In the genomic region with DNA sequence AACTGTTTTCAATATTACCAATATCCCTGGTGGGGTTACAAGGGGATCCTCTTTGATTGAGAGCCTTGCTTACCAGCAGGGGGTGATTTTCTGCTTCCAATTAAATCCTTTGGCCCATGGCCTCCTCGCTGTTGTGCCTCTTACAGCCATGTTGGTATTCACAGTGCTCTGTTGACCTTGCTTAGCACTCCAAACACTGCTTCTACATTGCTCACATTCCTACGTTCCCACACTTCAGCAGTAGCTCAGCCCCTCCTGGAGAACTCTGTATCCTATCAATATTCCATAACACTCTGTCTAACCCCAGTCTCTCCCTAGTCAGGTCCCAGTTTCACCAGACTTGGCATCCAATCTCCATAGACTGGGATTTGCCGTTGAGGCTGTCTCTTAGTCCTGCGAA, we compare ENCODE assay signal across 19 mouse cellular contexts.
DNase-seq lines count a peak whose midpoint lies in the region; ATAC-seq and TF ChIP-seq lines count a peak whose summit lies in the region.
"Had no signal": no experiment of that assay in that cellular context is flagged by ENCODE, and none has a peak within 500 bp of the region (broad histone marks: within the 10 kb centered on the region; RNA-seq: fewer than 3 reads in every experiment).

No protein-coding gene starts in this region.

- no peak overlapping the region for H3K9ac ChIP-seq in forebrain, embryonic 14.5 days (ENCODE audit: low read length)
- H3K9ac ChIP-seq in intestine, embryonic 14.5 days (ENCODE audit: low read length): no peak overlapping the region
- H3K9ac ChIP-seq in intestine, embryonic 15.5 days: no peak overlapping the region
- H3K9ac ChIP-seq in lung, postnatal 0 days (replicated peaks; ENCODE audit: low read depth): no peak overlapping the region
- no peak overlapping the region for H3K9ac ChIP-seq in hindbrain, embryonic 16.5 days (ENCODE audit: low read depth, low read length)
- H3K9ac ChIP-seq: embryonic facial prominence, embryonic 12.5 days; forebrain, embryonic 12.5 days; forebrain, postnatal 0 days; heart, embryonic 15.5 days; hindbrain, embryonic 15.5 days had no signal

- WGBS in forebrain, embryonic 10.5 days: 73% methylated on average over 4 of the region's 4 CpGs
- 82% methylated on average over 4 of the region's 4 CpGs for WGBS in forebrain, embryonic 14.5 days
- WGBS in intestine, embryonic 14.5 days: 56% methylated on average over 4 of the region's 4 CpGs
- 60% methylated on average over 4 of the region's 4 CpGs for WGBS in intestine, embryonic 15.5 days
- WGBS in lung, postnatal 0 days: 41% methylated on average over 4 of the region's 4 CpGs
- 74% methylated on average over 4 of the region's 4 CpGs for WGBS in hindbrain, embryonic 16.5 days

- H3K4me2 ChIP-seq in forebrain, embryonic 14.5 days (ENCODE audit: low read length): no peak overlapping the region
- no peak overlapping the region for H3K4me2 ChIP-seq in intestine, embryonic 14.5 days (ENCODE audit: low read length)
- H3K4me2 ChIP-seq in intestine, embryonic 15.5 days (replicated peaks): no peak overlapping the region
- no peak overlapping the region for H3K4me2 ChIP-seq in lung, postnatal 0 days (replicated peaks; ENCODE audit: low read depth, low read length)
- no peak overlapping the region for H3K4me2 ChIP-seq in hindbrain, embryonic 16.5 days (ENCODE audit: low read length)
- H3K4me2 ChIP-seq: embryonic facial prominence, embryonic 12.5 days; forebrain, embryonic 12.5 days; heart, embryonic 15.5 days; hindbrain, embryonic 15.5 days had no signal

- peaks cover 21% of the 10 kb centered on the region for H3K4me1 ChIP-seq in forebrain, embryonic 10.5 days
- H3K4me1 ChIP-seq in forebrain, embryonic 14.5 days (ENCODE audit: control insufficient read depth, insufficient read depth, low read length): no peaks in the 10 kb centered on the region
- H3K4me1 ChIP-seq in intestine, embryonic 14.5 days (replicated peaks; ENCODE audit: control insufficient read depth, insufficient read depth, low read length): no peaks in the 10 kb centered on the region
- no peaks in the 10 kb centered on the region; the same call in 1 of the 2 replicates for H3K4me1 ChIP-seq in intestine, embryonic 15.5 days (replicated peaks)
- no peaks in the 10 kb centered on the region; the same call in 1 of the 2 replicates for H3K4me1 ChIP-seq in lung, postnatal 0 days (ENCODE audit: insufficient read depth, low read depth, low read length)
- no peaks in the 10 kb centered on the region for H3K4me1 ChIP-seq in hindbrain, embryonic 16.5 days (ENCODE audit: control insufficient read depth, insufficient read depth, low read depth, low read length)
- H3K4me1 ChIP-seq: embryonic facial prominence, embryonic 12.5 days; forebrain, embryonic 12.5 days had no signal

- no peaks in the 10 kb centered on the region for H3K27me3 ChIP-seq in forebrain, embryonic 10.5 days (ENCODE audit: poor library complexity, severe bottlenecking)
- no peaks in the 10 kb centered on the region for H3K27me3 ChIP-seq in forebrain, embryonic 14.5 days (replicated peaks; ENCODE audit: control insufficient read depth, insufficient read depth, low read length)
- H3K27me3 ChIP-seq in intestine, embryonic 14.5 days (replicated peaks; ENCODE audit: control insufficient read depth, insufficient read depth, low read length): no peaks in the 10 kb centered on the region
- no peaks in the 10 kb centered on the region for H3K27me3 ChIP-seq in intestine, embryonic 15.5 days (replicated peaks)
- no peaks in the 10 kb centered on the region for H3K27me3 ChIP-seq in lung, postnatal 0 days (replicated peaks; ENCODE audit: insufficient read depth, low read length)
- H3K27me3 ChIP-seq in hindbrain, embryonic 16.5 days (replicated peaks; ENCODE audit: control insufficient read depth, insufficient read depth, low read length): no peaks in the 10 kb centered on the region
- H3K27me3 ChIP-seq: embryonic facial prominence, embryonic 12.5 days; forebrain, embryonic 12.5 days; heart, embryonic 15.5 days; hindbrain, embryonic 15.5 days had no signal

- TF ChIP-seq CTCF in lung, postnatal 0 days (IDR thresholded peaks at IDR 0.05): no peak

- ATAC-seq in forebrain, embryonic 14.5 days: no peak
- no peak for ATAC-seq in intestine, embryonic 14.5 days (replicated peaks; ENCODE audit: low FRiP score, low TSS enrichment, low read depth)
- no peak for ATAC-seq in intestine, embryonic 15.5 days
- ATAC-seq in lung, postnatal 0 days: peak; percentile 42; the same call in 1 of the 2 replicates
- no peak for ATAC-seq in hindbrain, embryonic 16.5 days
- ATAC-seq: forebrain, postnatal 0 days; intestine, embryonic 16.5 days had no signal

- H3K4me3 ChIP-seq in forebrain, embryonic 10.5 days: no peak overlapping the region
- no peak overlapping the region for H3K4me3 ChIP-seq in forebrain, embryonic 14.5 days (ENCODE audit: low read depth, low read length)
- H3K4me3 ChIP-seq in intestine, embryonic 14.5 days (ENCODE audit: low read depth, low read length): no peak overlapping the region
- H3K4me3 ChIP-seq in intestine, embryonic 15.5 days (replicated peaks): no peak overlapping the region
- H3K4me3 ChIP-seq in lung, postnatal 0 days (ENCODE audit: low read depth, low read length): no peak overlapping the region
- no peak overlapping the region for H3K4me3 ChIP-seq in hindbrain, embryonic 16.5 days (ENCODE audit: low read length)
- H3K4me3 ChIP-seq: embryonic facial prominence, embryonic 12.5 days; forebrain, embryonic 12.5 days; heart, embryonic 15.5 days; hindbrain, embryonic 15.5 days had no signal

- peak; percentile 12 for DNase-seq in forebrain, embryonic 10.5 days (ENCODE audit: extremely low spot score, low spot score)
- DNase-seq in forebrain, embryonic 14.5 days (ENCODE audit: low spot score): no peak
- peak; percentile 47 for DNase-seq in intestine, embryonic 14.5 days (ENCODE audit: low spot score)
- no peak for DNase-seq in lung, postnatal 0 days (ENCODE audit: low spot score)
- DNase-seq in lung, postnatal 14 days: no peak
- no peak for DNase-seq in MN1 (ENCODE audit: low spot score)
- DNase-seq: adrenal gland, adult 2 months; adrenal gland, postnatal 25 days; cerebellum, adult 18-20 months; cerebellum, adult 9-11 months; forebrain, postnatal 0 days; gastrocnemius, postnatal 14 days had no signal

- no peaks in the 10 kb centered on the region for H3K9me3 ChIP-seq in forebrain, embryonic 10.5 days
- no peaks in the 10 kb centered on the region for H3K9me3 ChIP-seq in forebrain, embryonic 14.5 days (replicated peaks; ENCODE audit: control insufficient read depth, low read length)
- no peaks in the 10 kb centered on the region for H3K9me3 ChIP-seq in intestine, embryonic 14.5 days (ENCODE audit: control insufficient read depth, low read length)
- H3K9me3 ChIP-seq in intestine, embryonic 15.5 days: no peaks in the 10 kb centered on the region
- H3K9me3 ChIP-seq in lung, postnatal 0 days (ENCODE audit: low read length): no peaks in the 10 kb centered on the region
- no peaks in the 10 kb centered on the region for H3K9me3 ChIP-seq in hindbrain, embryonic 16.5 days (ENCODE audit: control insufficient read depth, low read length)
- H3K9me3 ChIP-seq: embryonic facial prominence, embryonic 12.5 days; forebrain, embryonic 12.5 days; heart, embryonic 15.5 days; hindbrain, embryonic 15.5 days had no signal

- H3K27ac ChIP-seq in forebrain, embryonic 10.5 days: no peak overlapping the region
- H3K27ac ChIP-seq in forebrain, embryonic 14.5 days (ENCODE audit: low read depth, low read length): no peak overlapping the region
- H3K27ac ChIP-seq in intestine, embryonic 14.5 days (ENCODE audit: low read depth): no peak overlapping the region
- H3K27ac ChIP-seq in intestine, embryonic 15.5 days: no peak overlapping the region
- H3K27ac ChIP-seq in lung, postnatal 0 days (ENCODE audit: low read length): no peak overlapping the region
- H3K27ac ChIP-seq in hindbrain, embryonic 16.5 days (ENCODE audit: low read depth, low read length): no peak overlapping the region
- H3K27ac ChIP-seq: embryonic facial prominence, embryonic 12.5 days; forebrain, embryonic 12.5 days; heart, embryonic 15.5 days; hindbrain, embryonic 15.5 days had no signal

- no peaks in the 10 kb centered on the region for H3K36me3 ChIP-seq in forebrain, embryonic 10.5 days (replicated peaks)
- no peaks in the 10 kb centered on the region for H3K36me3 ChIP-seq in forebrain, embryonic 14.5 days (ENCODE audit: control insufficient read depth, insufficient read depth, low read length)
- no peaks in the 10 kb centered on the region for H3K36me3 ChIP-seq in intestine, embryonic 14.5 days (ENCODE audit: control insufficient read depth, insufficient read depth, low read length)
- no peaks in the 10 kb centered on the region for H3K36me3 ChIP-seq in intestine, embryonic 15.5 days
- H3K36me3 ChIP-seq in lung, postnatal 0 days (ENCODE audit: insufficient read depth, low read length): no peaks in the 10 kb centered on the region
- H3K36me3 ChIP-seq in hindbrain, embryonic 16.5 days (ENCODE audit: control insufficient read depth, insufficient read depth, low read length): no peaks in the 10 kb centered on the region
- H3K36me3 ChIP-seq: embryonic facial prominence, embryonic 12.5 days; forebrain, embryonic 12.5 days; heart, embryonic 15.5 days; hindbrain, embryonic 15.5 days had no signal

- 0 out of 2 replicates have a peak, but pooled peaks have one; percentile 30 for TF ChIP-seq EP300 in lung, postnatal 0 days (IDR thresholded peaks at IDR 0.05)

Comparison
In these comparisons a context has a peak if more than half of its experiments do, and no peak if none do; other contexts are left out.
1. DNase-seq: peak in forebrain, embryonic 10.5 days (single experiment) and intestine, embryonic 14.5 days (single experiment); none in forebrain, embryonic 14.5 days (single experiment), lung, postnatal 0 days (single experiment), lung, postnatal 14 days (single experiment) and MN1 (single experiment).